Mouse (Mus musculus): ENCODE data around the gene Edar. TPM values are rescaled to one million over a fixed set of nuclear protein-coding genes. Genes with fewer than 3 reads are reported as not detected.
A peak's percentile ranks its signal among the peaks of the same experiment; 100 is the strongest.

The Edar gene
- polyA plus RNA-seq, 1 experiment from 2014 or later: 0.07 TPM

- Histone ChIP-seq H3K27me3 (ENCODE audit: control insufficient read depth, insufficient read depth, low read length) (no peaks in the 10 kb centered on the region), H3K4me2 (ENCODE audit: low read depth, low read length) (no peak overlapping the region), H3K9me3 (ENCODE audit: control insufficient read depth, low read length) (no peaks in the 10 kb centered on the region), H3K27ac (ENCODE audit: low read depth, low read length) (no peak overlapping the region), H3K9ac (replicated peaks; ENCODE audit: low read depth, low read length) (no peak overlapping the region), H3K4me3 (ENCODE audit: low read depth, low read length) (no peak overlapping the region), H3K36me3 (ENCODE audit: control insufficient read depth, insufficient read depth, low read length) (no peaks in the 10 kb centered on the region), H3K4me1 (ENCODE audit: control insufficient read depth, insufficient read depth, low read length) (no peaks in the 10 kb centered on the region)
- WGBS: 33% methylated on average over 19 of the region's 19 CpGs
- no peak for ATAC-seq (ENCODE audit: low read depth)
These were observed 34.7 kb downstream of the Edar start for GRCm38 (mm10) chr10:58640446-58641400.

GRCm38 (mm10) chr10:58639291-58639690, 36.2 kb downstream of the Edar start:
- Histone ChIP-seq H3K9me3 (ENCODE audit: control insufficient read depth, low read length) (no peaks in the 10 kb centered on the region), H3K4me1 (ENCODE audit: control insufficient read depth, insufficient read depth, low read length) (no peaks in the 10 kb centered on the region), H3K9ac (replicated peaks; ENCODE audit: low read depth, low read length) (no peak overlapping the region), H3K27ac (ENCODE audit: low read depth, low read length) (no peak overlapping the region), H3K4me2 (ENCODE audit: low read depth, low read length) (no peak overlapping the region), H3K27me3 (ENCODE audit: control insufficient read depth, insufficient read depth, low read length) (no peaks in the 10 kb centered on the region), H3K36me3 (ENCODE audit: control insufficient read depth, insufficient read depth, low read length) (no peaks in the 10 kb centered on the region), H3K4me3 (ENCODE audit: low read depth, low read length) (no peak overlapping the region)
- ATAC-seq (ENCODE audit: low read depth): no peak
- WGBS: 55% methylated on average over 6 of the region's 6 CpGs

GRCm38 (mm10) chr10:58636431-58637080, 38.9 kb downstream of the Edar start:
- Histone ChIP-seq H3K4me1 (ENCODE audit: control insufficient read depth, insufficient read depth, low read length) (no peaks in the 10 kb centered on the region), H3K9ac (replicated peaks; ENCODE audit: low read depth, low read length) (no peak overlapping the region), H3K36me3 (ENCODE audit: control insufficient read depth, insufficient read depth, low read length) (no peaks in the 10 kb centered on the region), H3K4me2 (ENCODE audit: low read depth, low read length) (no peak overlapping the region), H3K27me3 (ENCODE audit: control insufficient read depth, insufficient read depth, low read length) (no peaks in the 10 kb centered on the region), H3K4me3 (ENCODE audit: low read depth, low read length) (no peak overlapping the region), H3K9me3 (ENCODE audit: control insufficient read depth, low read length) (no peaks in the 10 kb centered on the region), H3K27ac (ENCODE audit: low read depth, low read length) (no peak overlapping the region)
- ATAC-seq (ENCODE audit: low read depth): no peak
- 58% methylated on average over 7 of the region's 7 CpGs for WGBS

- WGBS: 86% methylated on average over 2 of the region's 2 CpGs
These were observed 41.9 kb downstream of the Edar start for GRCm38 (mm10) chr10:58633507-58633906.

GRCm38 (mm10) chr10:58627569-58627968, 47.9 kb downstream of the Edar start:
- no peaks in the 10 kb centered on the region for H3K4me1 ChIP-seq (ENCODE audit: control insufficient read depth, insufficient read depth, low read length)

More at GRCm38 (mm10) chr10:58633507-58633906, 41.9 kb downstream of the Edar start:
- no peaks in the 10 kb centered on the region for H3K27me3 ChIP-seq (ENCODE audit: control insufficient read depth, insufficient read depth, low read length)
- H3K9ac ChIP-seq (replicated peaks; ENCODE audit: low read depth, low read length): no peak overlapping the region
- no peak for ATAC-seq (ENCODE audit: low read depth)
- H3K27ac ChIP-seq (ENCODE audit: low read depth, low read length): no peak overlapping the region
- H3K4me1 ChIP-seq (ENCODE audit: control insufficient read depth, insufficient read depth, low read length): no peaks in the 10 kb centered on the region
- H3K4me3 ChIP-seq (ENCODE audit: low read depth, low read length): no peak overlapping the region
- H3K9me3 ChIP-seq (ENCODE audit: control insufficient read depth, low read length): no peaks in the 10 kb centered on the region
- H3K4me2 ChIP-seq (ENCODE audit: low read depth, low read length): no peak overlapping the region
- no peaks in the 10 kb centered on the region for H3K36me3 ChIP-seq (ENCODE audit: control insufficient read depth, insufficient read depth, low read length)

GRCm38 (mm10) chr10:58624848-58625711, 50.4 kb downstream of the Edar start:
- ATAC-seq (ENCODE audit: low read depth): no peak
- H3K4me3 ChIP-seq (ENCODE audit: low read depth, low read length): no peak overlapping the region

More at GRCm38 (mm10) chr10:58627569-58627968, 47.9 kb downstream of the Edar start:
- H3K4me2 ChIP-seq (ENCODE audit: low read depth, low read length): no peak overlapping the region
- H3K9me3 ChIP-seq (ENCODE audit: control insufficient read depth, low read length): no peaks in the 10 kb centered on the region
- no peaks in the 10 kb centered on the region for H3K36me3 ChIP-seq (ENCODE audit: control insufficient read depth, insufficient read depth, low read length)
- peak; percentile 64; the same call in 1 of the 2 replicates for ATAC-seq (ENCODE audit: low read depth)
- no peak overlapping the region for H3K4me3 ChIP-seq (ENCODE audit: low read depth, low read length)
- no peak overlapping the region for H3K9ac ChIP-seq (replicated peaks; ENCODE audit: low read depth, low read length)
- no peak overlapping the region for H3K27ac ChIP-seq (ENCODE audit: low read depth, low read length)
- H3K27me3 ChIP-seq (ENCODE audit: control insufficient read depth, insufficient read depth, low read length): no peaks in the 10 kb centered on the region

GRCm38 (mm10) chr10:58619266-58619665, 56.2 kb downstream of the Edar start:
- WGBS: 55% methylated on average over 4 of the region's 4 CpGs
- ATAC-seq (ENCODE audit: low read depth): no peak
- no peaks in the 10 kb centered on the region for H3K4me1 ChIP-seq (ENCODE audit: control insufficient read depth, insufficient read depth, low read length)

More at GRCm38 (mm10) chr10:58624848-58625711, 50.4 kb downstream of the Edar start:
- Histone ChIP-seq H3K27ac (ENCODE audit: low read depth, low read length) (no peak overlapping the region), H3K4me1 (ENCODE audit: control insufficient read depth, insufficient read depth, low read length) (no peaks in the 10 kb centered on the region), H3K9ac (replicated peaks; ENCODE audit: low read depth, low read length) (no peak overlapping the region), H3K36me3 (ENCODE audit: control insufficient read depth, insufficient read depth, low read length) (no peaks in the 10 kb centered on the region), H3K4me2 (ENCODE audit: low read depth, low read length) (no peak overlapping the region), H3K27me3 (ENCODE audit: control insufficient read depth, insufficient read depth, low read length) (no peaks in the 10 kb centered on the region), H3K9me3 (ENCODE audit: control insufficient read depth, low read length) (no peaks in the 10 kb centered on the region)
- WGBS: 81% methylated on average over 12 of the region's 12 CpGs

GRCm38 (mm10) chr10:58618501-58619216, 56.8 kb downstream of the Edar start:
- Histone ChIP-seq H3K36me3 (ENCODE audit: control insufficient read depth, insufficient read depth, low read length) (no peaks in the 10 kb centered on the region), H3K9ac (replicated peaks; ENCODE audit: low read depth, low read length) (no peak overlapping the region), H3K27me3 (ENCODE audit: control insufficient read depth, insufficient read depth, low read length) (no peaks in the 10 kb centered on the region), H3K9me3 (ENCODE audit: control insufficient read depth, low read length) (no peaks in the 10 kb centered on the region), H3K4me2 (ENCODE audit: low read depth, low read length) (no peak overlapping the region), H3K4me3 (ENCODE audit: low read depth, low read length) (no peak overlapping the region), H3K4me1 (ENCODE audit: control insufficient read depth, insufficient read depth, low read length) (no peaks in the 10 kb centered on the region), H3K27ac (ENCODE audit: low read depth, low read length) (no peak overlapping the region)
- ATAC-seq (ENCODE audit: low read depth): no peak
- WGBS: 90% methylated on average over 17 of the region's 17 CpGs

More at GRCm38 (mm10) chr10:58619266-58619665, 56.2 kb downstream of the Edar start:
- H3K9me3 ChIP-seq (ENCODE audit: control insufficient read depth, low read length): no peaks in the 10 kb centered on the region
- H3K27me3 ChIP-seq (ENCODE audit: control insufficient read depth, insufficient read depth, low read length): no peaks in the 10 kb centered on the region
- H3K36me3 ChIP-seq (ENCODE audit: control insufficient read depth, insufficient read depth, low read length): no peaks in the 10 kb centered on the region
- H3K27ac ChIP-seq (ENCODE audit: low read depth, low read length): no peak overlapping the region
- no peak overlapping the region for H3K4me3 ChIP-seq (ENCODE audit: low read depth, low read length)
- no peak overlapping the region for H3K4me2 ChIP-seq (ENCODE audit: low read depth, low read length)
- H3K9ac ChIP-seq (replicated peaks; ENCODE audit: low read depth, low read length): no peak overlapping the region

Measured in neural tube, embryonic 14.5 days (tissue).